Mouse (Mus musculus): Measurements from ENCODE around the gene Bean1. TPM values are rescaled to one million over a fixed set of nuclear protein-coding genes. Genes with fewer than 3 reads are reported as not detected.
A peak's percentile ranks its signal among the peaks of the same experiment; 100 is the strongest.

Gene Bean1
- total and polyA plus RNA-seq, 3 experiments = not detected

GRCm38 (mm10) chr8:104232039-104232438 is 61.8 kb downstream of the Bean1 start:
- 0 out of 2 replicates have a peak, but pooled peaks have one; percentile 31 for TF ChIP-seq GATA1 (IDR thresholded peaks at IDR 0.05; ENCODE audit: low read depth, low read length)
- TF ChIP-seq EP300 (IDR thresholded peaks at IDR 0.05; ENCODE audit: low read depth in 1 of 2, low read length in 2 of 2) = 0 out of 4 replicates have a peak, but pooled peaks of 1 of the 2 experiments have one; percentile 21
- TF ChIP-seq BHLHE40 (IDR thresholded peaks at IDR 0.05; ENCODE audit: borderline replicate concordance, low read depth, low read length) = no peak
- no peak overlapping the region; the same call in none of the 2 replicates for H3K27ac ChIP-seq (ENCODE audit: control insufficient read depth, low read depth, low read length)
- H3K9me3 ChIP-seq (replicated peaks; ENCODE audit: insufficient read depth, low read length) = no peaks in the 10 kb centered on the region
- no peak overlapping the region for H3K9ac ChIP-seq (ENCODE audit: control insufficient read depth, low read depth, low read length, poor library complexity, severe bottlenecking)
- H3K4me1 ChIP-seq (ENCODE audit: control insufficient read depth in 1 of 2, insufficient read depth in 2 of 2, low read length in 2 of 2) = peaks cover 10 to 15% of the 10 kb centered on the region in 2 experiments
- peak; percentile 61 for DNase-seq (ENCODE audit: low read depth, low spot score)
- no peaks in the 10 kb centered on the region for H3K27me3 ChIP-seq (ENCODE audit: control insufficient read depth in 1 of 2, insufficient read depth in 2 of 2, low read length in 2 of 2)
- H3K36me3 ChIP-seq (ENCODE audit: control insufficient read depth in 1 of 2, insufficient read depth in 2 of 2, low read length in 2 of 2) = peaks cover 9 to 10% of the 10 kb centered on the region in 2 experiments
- no peak overlapping the region for H3K4me3 ChIP-seq (ENCODE audit: control insufficient read depth in 1 of 2, insufficient read depth in 1 of 2, low read depth in 2 of 2, low read length in 2 of 2)
- no peaks in the 10 kb centered on the region for H3K79me2 ChIP-seq (ENCODE audit: control insufficient read depth, insufficient read depth, low read length, poor library complexity)

- no peaks in the 10 kb centered on the region for H3K27me3 ChIP-seq (ENCODE audit: control insufficient read depth in 1 of 2, insufficient read depth in 2 of 2, low read length in 2 of 2)
- TF ChIP-seq HCFC1 (IDR thresholded peaks at IDR 0.05; ENCODE audit: low read depth, low read length) = no peak
- no peak for TF ChIP-seq GABPA (IDR thresholded peaks at IDR 0.05; ENCODE audit: low read depth, low read length)
- no peak for TF ChIP-seq TAL1 (IDR thresholded peaks at IDR 0.05; ENCODE audit: low read length)
- TF ChIP-seq POLR2AphosphoS2 (IDR thresholded peaks at IDR 0.05; ENCODE audit: low read length) = no peak
- no peak for TF ChIP-seq TBP (IDR thresholded peaks at IDR 0.05; ENCODE audit: low read depth, low read length)
- no peak for TF ChIP-seq POLR2AphosphoS5 (IDR thresholded peaks at IDR 0.05; ENCODE audit: borderline replicate concordance, low read depth, low read length)
- TF ChIP-seq NELFE (IDR thresholded peaks at IDR 0.05; ENCODE audit: low read depth, low read length) = no peak
- no peak for TF ChIP-seq MAZ (IDR thresholded peaks at IDR 0.05; ENCODE audit: low read depth, low read length)
- no peak for TF ChIP-seq MEF2A (IDR thresholded peaks at IDR 0.05; ENCODE audit: extremely low read depth, insufficient replicate concordance, low read depth, low read length, poor library complexity, severe bottlenecking)
- no peak for TF ChIP-seq MXI1 (IDR thresholded peaks at IDR 0.05; ENCODE audit: low read depth, low read length)
- TF ChIP-seq MAX (IDR thresholded peaks at IDR 0.05; ENCODE audit: low read length) = no peak
- no peak for TF ChIP-seq ZC3H11A (IDR thresholded peaks at IDR 0.05; ENCODE audit: low read depth, low read length)
- TF ChIP-seq RCOR1 (IDR thresholded peaks at IDR 0.05; ENCODE audit: low read depth, low read length) = no peak
- TF ChIP-seq MYC (IDR thresholded peaks at IDR 0.05; ENCODE audit: low read depth, low read length) = no peak
- no peak for TF ChIP-seq MYB (IDR thresholded peaks at IDR 0.05; ENCODE audit: low read depth, low read length)
- no peak for TF ChIP-seq UBTF (IDR thresholded peaks at IDR 0.05; ENCODE audit: borderline replicate concordance, insufficient read depth, low read depth, low read length)
- TF ChIP-seq CTCF (IDR thresholded peaks at IDR 0.05 in 2 of 3, conservative IDR thresholded peaks at IDR 0.05 in 1 of 3; ENCODE audit: control insufficient read depth in 1 of 3, insufficient read depth in 1 of 3, low read depth in 2 of 3, low read length in 3 of 3, poor library complexity in 1 of 3, severe bottlenecking in 1 of 3) = no peak
- TF ChIP-seq ZMIZ1 (IDR thresholded peaks at IDR 0.05; ENCODE audit: low read depth, low read length) = no peak
- no peak for TF ChIP-seq KAT2A (conservative IDR thresholded peaks at IDR 0.05; ENCODE audit: low read depth, low read length)
- no peak for TF ChIP-seq USF2 (IDR thresholded peaks at IDR 0.05; ENCODE audit: borderline replicate concordance in 1 of 2, insufficient read depth in 1 of 2, low read depth in 1 of 2, low read length in 2 of 2)
- no peaks in the 10 kb centered on the region for H3K9me3 ChIP-seq (replicated peaks; ENCODE audit: insufficient read depth, low read length)
- H3K27ac ChIP-seq (ENCODE audit: control insufficient read depth, low read depth, low read length) = no peak overlapping the region
- H3K36me3 ChIP-seq (ENCODE audit: control insufficient read depth in 1 of 2, insufficient read depth in 2 of 2, low read length in 2 of 2) = peaks cover 9 to 10% of the 10 kb centered on the region in 2 experiments; a peak in 3 of 4 replicates
- no peak for DNase-seq (ENCODE audit: low read depth, low spot score)
- H3K79me2 ChIP-seq (ENCODE audit: control insufficient read depth, insufficient read depth, low read length, poor library complexity) = no peaks in the 10 kb centered on the region
- no peak overlapping the region for H3K4me3 ChIP-seq (ENCODE audit: control insufficient read depth in 1 of 2, insufficient read depth in 1 of 2, low read depth in 2 of 2, low read length in 2 of 2)
- H3K9ac ChIP-seq (ENCODE audit: control insufficient read depth, low read depth, low read length, poor library complexity, severe bottlenecking) = no peak overlapping the region
- peaks cover 10 to 15% of the 10 kb centered on the region in 2 experiments for H3K4me1 ChIP-seq (ENCODE audit: control insufficient read depth in 1 of 2, insufficient read depth in 2 of 2, low read length in 2 of 2)
These were observed 62.7 kb downstream of the Bean1 start for GRCm38 (mm10) chr8:104232919-104233318.
